Mouse (Mus musculus) frontal cortex, adult 2 months (tissue): ENCODE data around the gene Skiv2l. TPM values are rescaled to one million over a fixed set of nuclear protein-coding genes. Genes with fewer than 3 reads are reported as not detected.

Experiments
- DNase-seq, 2 experiments: peaks; one replicate each; pipeline ENCODE4 v3.0.0; 2022; ENCODE audit warnings: low spot score in 1 of 2; ENCODE audit errors: extremely low spot score in 1 of 2
- polyA plus RNA-seq: library from polyadenylated mRNA; depleted of rRNA; stranded (reverse); fragments of >200 nt; gene quantifications from 2 replicates; pipeline ENCODE4 v1.2.3, GENCODE M21; 2012

Gene Skiv2l
- polyA plus RNA-seq, 1 experiment: 77.5 TPM

GRCm38 (mm10) chr17:34879336-34879879 lies 29.4 kb upstream of the Skiv2l start, which contains the start of gene Zbtb12:
Gene Zbtb12 (plus strand): TSS chr17:34879483.
- no peak for DNase-seq

GRCm38 (mm10) chr17:34874321-34874720 lies 24.3 kb upstream of the Skiv2l start:
- DNase-seq: no peak

GRCm38 (mm10) chr17:34865981-34866380 lies 16.0 kb upstream of the Skiv2l start:
- no peak for DNase-seq

DNA sequence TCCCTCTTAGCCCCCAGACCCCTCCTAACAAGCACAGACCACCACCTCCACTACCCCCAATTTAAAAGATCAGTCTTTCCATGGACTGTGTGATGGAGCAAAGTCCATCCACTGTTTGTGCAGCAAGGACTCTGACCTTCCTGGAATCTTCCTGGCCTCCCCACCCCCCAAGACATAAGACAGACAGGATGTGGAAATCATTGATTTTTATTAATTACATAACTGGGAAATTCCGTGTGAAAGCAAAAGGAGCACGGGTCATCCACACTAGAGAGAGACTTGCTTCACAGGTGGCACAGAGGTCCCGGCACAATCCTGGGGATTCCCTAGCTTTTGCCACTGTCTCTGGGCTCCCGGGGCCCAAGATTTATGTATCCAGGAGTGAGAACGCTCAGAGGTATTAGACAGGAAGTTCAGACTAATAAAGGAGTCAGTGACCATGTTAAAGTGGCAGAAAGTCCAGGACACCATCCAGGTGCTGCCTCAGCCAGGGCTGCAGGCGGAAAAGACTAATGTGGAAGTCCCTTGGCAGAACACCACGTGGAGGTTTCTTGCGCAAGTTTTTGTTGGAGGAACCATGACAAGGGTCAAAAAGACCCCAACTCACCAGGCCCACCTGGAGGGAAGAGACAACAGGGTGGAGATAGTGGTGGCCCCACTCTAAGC lies 12.5 kb upstream of the Skiv2l start, which contains the start of gene Cfb:
Gene Cfb (minus strand): TSS at position 103 of the 666 bp plus-strand sequence.
- DNase-seq: no peak

GRCm38 (mm10) chr17:34861704-34862415 lies 11.8 kb upstream of the Skiv2l start:
- no peak for DNase-seq

DNA sequence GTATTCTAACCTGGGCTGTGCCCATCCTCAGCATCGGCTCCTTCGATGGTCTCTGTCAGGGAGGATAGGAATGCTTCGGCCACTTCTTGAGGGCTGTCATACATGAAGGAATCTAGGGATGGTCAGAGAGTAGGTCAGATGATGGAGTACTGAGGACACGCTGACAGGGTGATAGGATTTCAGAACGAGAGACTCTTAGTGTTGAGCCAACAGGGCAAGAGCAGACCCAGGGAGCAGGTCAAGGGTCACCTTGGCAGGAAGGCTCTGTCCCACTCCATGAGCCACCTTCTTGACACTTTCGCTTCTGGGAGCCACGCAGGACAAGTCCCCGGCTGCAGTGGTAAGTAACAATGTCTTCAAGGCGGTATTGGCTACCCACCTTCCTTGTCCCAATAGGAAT lies 10.5 kb upstream of the Skiv2l start:
- no peak for DNase-seq

- DNase-seq: no peak
Measured at GRCm38 (mm10) chr17:34858670-34859069, 8.7 kb upstream of the Skiv2l start.

GRCm38 (mm10) chr17:34855825-34856224 lies 5.8 kb upstream of the Skiv2l start:
- peak in 1 of 2 experiments; percentile 56 for DNase-seq

GRCm38 (mm10) chr17:34854761-34855160 lies 4.8 kb upstream of the Skiv2l start:
- no peak for DNase-seq

DNA sequence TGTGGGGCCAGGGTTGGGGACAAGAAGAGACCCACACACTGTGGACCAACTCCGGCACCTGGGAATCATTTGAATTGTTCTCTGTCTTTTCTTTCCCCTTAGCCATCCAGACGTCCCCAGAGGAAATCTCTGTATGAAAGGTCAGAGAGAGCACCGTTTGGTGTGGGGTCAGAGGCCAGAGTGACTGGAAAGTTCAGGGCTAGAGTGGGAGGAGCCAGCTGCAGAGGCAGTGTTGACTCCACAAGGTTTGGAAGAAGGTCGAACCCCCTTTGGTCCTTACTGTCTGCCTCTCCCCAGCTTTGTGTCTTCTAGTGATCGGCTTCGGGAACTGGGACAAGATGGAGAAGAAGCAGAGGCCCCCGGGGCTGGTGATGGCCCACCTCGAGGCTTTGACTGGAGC lies 3.5 kb upstream of the Skiv2l start:
- DNase-seq: no peak

DNA sequence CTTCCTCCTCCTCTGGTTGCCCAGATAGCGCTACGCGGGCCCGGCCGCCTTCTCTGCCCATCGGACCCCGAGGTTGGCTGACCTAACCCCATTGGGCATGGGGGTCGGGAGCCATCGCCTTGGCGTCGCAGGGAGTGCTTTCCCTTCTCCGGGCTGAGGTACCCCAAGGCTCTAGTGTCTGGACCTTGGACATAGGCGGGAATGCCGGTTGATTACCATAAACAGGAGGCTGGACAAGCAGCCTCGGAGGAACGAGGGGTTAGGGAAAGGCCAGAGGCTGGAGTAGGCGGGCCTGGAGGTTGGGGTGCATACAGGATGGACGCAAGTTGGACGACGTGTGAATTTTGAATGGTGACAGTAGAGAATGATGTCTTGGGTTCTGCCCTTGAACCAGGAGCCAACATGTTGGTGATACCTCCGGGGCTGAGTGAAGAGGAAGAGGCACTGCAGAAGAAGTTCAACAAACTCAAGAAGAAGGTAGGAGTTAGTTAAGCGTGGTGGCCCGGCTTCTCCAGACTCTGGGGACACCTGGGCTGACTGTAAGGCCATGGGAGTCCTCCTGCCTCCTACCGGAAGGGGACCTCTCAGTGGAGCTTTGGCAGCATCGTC lies 611 bp upstream of the Skiv2l start:
- DNase-seq: no peak

DNA sequence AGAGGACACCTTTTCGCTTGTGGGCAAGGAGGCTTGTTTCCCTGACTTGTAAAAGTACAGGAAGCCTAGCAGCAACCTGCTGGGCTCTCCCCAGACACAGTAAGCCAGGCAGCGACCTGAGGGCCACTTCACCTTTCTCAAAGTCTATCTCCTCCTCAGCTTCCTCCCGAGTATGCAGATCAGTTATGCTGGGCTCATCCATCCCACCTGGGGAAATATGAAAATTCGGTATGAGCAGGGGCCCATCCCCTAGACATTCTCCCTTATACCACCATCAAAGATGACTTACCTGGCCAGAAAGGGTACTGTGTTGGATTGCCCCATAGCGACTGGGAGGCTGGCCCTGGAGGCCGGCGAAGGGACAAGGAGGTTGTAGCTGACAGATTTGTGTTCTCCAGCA lies 2.4 kb downstream of the Skiv2l start:
- DNase-seq: no peak

DNA sequence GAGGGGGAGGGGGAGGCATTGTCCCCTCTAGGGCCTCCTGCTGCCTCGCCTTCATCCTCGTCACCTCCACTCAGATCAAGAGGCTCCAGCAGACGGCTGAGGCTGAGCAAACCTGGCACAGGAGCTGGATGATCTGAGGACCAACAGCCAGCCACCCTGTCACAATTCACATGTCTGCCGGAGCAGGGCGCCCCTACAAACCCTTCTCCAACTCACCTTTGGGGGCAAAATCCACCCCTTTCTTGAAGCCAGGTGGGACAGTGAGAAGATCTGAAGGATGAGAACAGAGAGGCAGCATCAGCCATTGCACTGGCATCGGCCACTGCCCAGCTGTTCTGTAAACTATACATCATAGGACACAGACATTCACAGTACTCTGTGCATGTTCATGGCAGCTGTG lies 2.8 kb downstream of the Skiv2l start:
- DNase-seq: no peak

DNA sequence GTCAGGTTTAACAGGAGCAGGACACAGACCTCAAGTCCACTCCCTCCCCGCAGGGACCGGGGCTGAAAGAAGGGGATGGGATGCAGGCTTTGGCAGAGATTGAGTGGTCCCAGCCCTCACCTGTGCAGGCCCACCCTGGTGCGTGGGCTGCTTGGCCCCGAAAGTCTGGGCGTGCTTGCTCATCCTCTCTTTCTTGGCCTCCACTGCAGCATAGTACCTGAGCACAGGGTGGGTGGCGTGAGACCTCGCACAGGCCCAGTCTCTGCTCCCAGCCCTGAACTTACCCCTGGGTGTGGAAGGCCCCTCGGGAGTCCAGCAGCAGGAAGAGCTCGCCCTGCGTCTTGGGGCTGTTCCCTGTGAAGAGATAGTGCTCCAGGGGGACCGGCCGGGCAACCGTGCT lies 5.1 kb downstream of the Skiv2l start:
- DNase-seq: no peak

DNA sequence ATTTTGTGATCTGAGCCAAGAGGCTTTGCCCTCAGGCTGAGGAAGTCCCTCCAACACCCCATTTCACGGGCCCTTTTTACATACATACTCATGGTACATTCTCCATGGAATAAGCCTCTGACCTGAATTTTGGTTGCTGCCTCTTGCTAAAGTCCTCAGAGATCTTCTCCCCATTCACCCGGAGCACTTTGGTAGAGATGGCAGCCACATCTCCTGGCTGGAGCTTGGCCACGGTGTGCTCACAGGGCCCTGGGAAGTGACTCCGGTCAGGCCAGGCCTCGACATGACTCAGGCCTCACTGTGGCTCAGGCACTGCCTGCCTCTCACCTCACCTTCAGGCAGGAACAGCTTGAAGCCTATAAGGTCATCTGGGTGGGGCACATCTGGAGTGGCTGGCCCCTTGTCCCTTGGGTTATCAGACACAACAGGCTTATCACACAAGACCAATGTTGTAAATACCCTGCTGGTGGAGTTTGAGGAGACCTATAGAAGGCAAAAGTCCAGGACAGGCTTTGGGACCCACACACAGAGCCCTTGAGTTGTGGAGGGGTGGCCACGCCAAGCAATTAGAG lies 9.2 kb downstream of the Skiv2l start:
- DNase-seq: no peak

- DNase-seq: no peak
Measured at GRCm38 (mm10) chr17:34838785-34839184, 11.2 kb downstream of the Skiv2l start.

- DNase-seq: no peak
Measured at GRCm38 (mm10) chr17:34837464-34838324, 12.3 kb downstream of the Skiv2l start.

GRCm38 (mm10) chr17:34836856-34837221 lies 13.2 kb downstream of the Skiv2l start, which contains the start of the genes Stk19 and Dxo:
Gene Stk19 (minus strand): TSS chr17:34836945.
Gene Dxo (plus strand): TSS chr17:34837019.
- DNase-seq: peak; percentile 97 to 99

DNA sequence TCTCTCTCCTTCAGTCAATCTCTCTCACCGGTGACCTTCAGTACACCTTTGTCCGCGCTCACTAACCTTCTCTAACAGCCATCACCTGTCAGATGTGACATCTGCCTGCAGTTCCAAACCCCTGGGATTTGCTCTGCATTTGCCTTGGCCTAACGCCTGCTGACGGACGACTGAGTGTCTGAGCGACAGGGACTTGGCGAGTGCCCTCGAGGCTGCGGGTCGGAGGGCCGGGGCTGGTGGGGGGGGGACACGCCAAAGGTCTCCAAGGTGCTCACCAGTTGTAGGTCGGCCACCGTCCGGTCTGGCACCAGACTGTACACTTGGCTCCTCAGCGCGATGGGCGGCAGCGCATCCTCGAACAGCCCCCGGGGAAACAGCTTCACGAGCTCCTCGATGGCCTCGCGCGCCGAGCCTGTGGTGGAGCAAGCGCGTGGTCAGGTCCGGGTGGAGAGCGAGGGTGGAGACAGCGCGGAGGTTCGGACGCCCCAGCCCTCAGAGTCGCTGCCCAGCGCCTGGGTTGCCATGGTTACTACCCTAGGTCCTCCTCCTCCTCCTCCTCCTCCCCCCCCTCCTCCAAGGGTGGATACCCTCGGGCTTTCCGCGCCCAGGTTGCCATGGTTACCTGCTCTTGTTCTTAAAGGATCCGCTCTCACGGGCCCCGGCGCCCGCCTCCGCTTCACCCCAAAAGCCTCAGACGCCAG lies 13.7 kb downstream of the Skiv2l start:
- peak; percentile 18 to 25 for DNase-seq
